Mouse (Mus musculus) heart, embryonic 14.5 days (tissue): ENCODE results near the gene 1110017D15Rik. TPM values are rescaled to one million over a fixed set of nuclear protein-coding genes. Genes with fewer than 3 reads are reported as not detected.

Experiments
- ATAC-seq: fragments of 200-750 bp; cut with Nextera tagmentation; 2 replicates; pipeline ENCODE4 v1.8.0; 2017; ENCODE audit warnings: low read depth, moderate TSS enrichment; ENCODE audit not compliant: insufficient number of reproducible peaks, insufficient read depth, low FRiP score
- H3K27ac ChIP-seq, 2 experiments: fragments of 200-500 bp in 1 of 2; fragments of 300-500 bp in 1 of 2; sonication (generic) in 1 of 2; replicated peaks in 1 of 2; 2 replicates each; pipeline ENCODE4 v1.5.1; 2012 to 2014; ENCODE audit warnings: low read depth in 2 of 2, low read length in 2 of 2, control low read depth in 1 of 2, mild to moderate bottlenecking in 1 of 2, mixed read lengths in 1 of 2; ENCODE audit not compliant: control insufficient read depth in 1 of 2, insufficient read depth in 1 of 2
- H3K27me3 ChIP-seq: fragments of 300-500 bp; sonication (generic); 2 replicates; pipeline ENCODE4 v1.6.1; 2014; ENCODE audit warnings: mild to moderate bottlenecking, low read length, control low read depth; ENCODE audit not compliant: control insufficient read depth, insufficient read depth
- H3K36me3 ChIP-seq: fragments of 300-500 bp; sonication (generic); 2 replicates; pipeline ENCODE4 v1.6.1; 2014; ENCODE audit warnings: mild to moderate bottlenecking, control low read depth, low read length, mixed read lengths; ENCODE audit not compliant: control insufficient read depth, insufficient read depth
- H3K4me1 ChIP-seq, 2 experiments: fragments of 200-500 bp in 1 of 2; fragments of 300-500 bp in 1 of 2; sonication (generic) in 1 of 2; 2 replicates each; pipeline ENCODE4 v1.6.1; 2012 to 2014; ENCODE audit warnings: low read length in 2 of 2, control low read depth in 1 of 2, mixed read lengths in 1 of 2; ENCODE audit not compliant: control insufficient read depth in 2 of 2, insufficient read depth in 2 of 2
- H3K4me2 ChIP-seq: fragments of 300-500 bp; sonication (generic); 2 replicates; pipeline ENCODE4 v1.6.1; 2014; ENCODE audit warnings: mild to moderate bottlenecking, low read length
- H3K4me3 ChIP-seq, 2 experiments: fragments of 200-500 bp in 1 of 2; fragments of 300-500 bp in 1 of 2; sonication (generic) in 1 of 2; 2 replicates each; pipeline ENCODE4 v1.5.1; 2012 to 2014; ENCODE audit warnings: low read length in 2 of 2, mild to moderate bottlenecking in 2 of 2, control low read depth in 1 of 2, low read depth in 1 of 2, moderate library complexity in 1 of 2; ENCODE audit not compliant: control insufficient read depth in 1 of 2, insufficient read depth in 1 of 2
- H3K9ac ChIP-seq: fragments of 300-500 bp; sonication (generic); 2 replicates; pipeline ENCODE4 v1.6.1; 2014; ENCODE audit warnings: mild to moderate bottlenecking, low read length
- H3K9me3 ChIP-seq: fragments of 300-500 bp; sonication (generic); 2 replicates; pipeline ENCODE4 v1.6.1; 2016; ENCODE audit warnings: low read length, control low read depth; ENCODE audit not compliant: control insufficient read depth
- WGBS: fragments of 180-500 bp; shearing (Covaris S2); extraction: QIAGEN DNeasy Blood & Tissue Kit; methylation state at CpG from one replicate; pipeline ENCODE4 v1.1.7; 2014; 5-methylcytosine and 5-hydroxymethylcytosine counted together
- polyA plus RNA-seq: library from polyadenylated mRNA; unstranded; fragments of >200 nt; fragmentation: Nextera tagmentation; extraction: Ambion mirVana; gene quantifications from 2 replicates; pipeline ENCODE4 v1.2.1, GENCODE M21; 2014

Gene 1110017D15Rik
- polyA plus RNA-seq, 1 experiment from 2014 or later: 0.30 TPM

DNA sequence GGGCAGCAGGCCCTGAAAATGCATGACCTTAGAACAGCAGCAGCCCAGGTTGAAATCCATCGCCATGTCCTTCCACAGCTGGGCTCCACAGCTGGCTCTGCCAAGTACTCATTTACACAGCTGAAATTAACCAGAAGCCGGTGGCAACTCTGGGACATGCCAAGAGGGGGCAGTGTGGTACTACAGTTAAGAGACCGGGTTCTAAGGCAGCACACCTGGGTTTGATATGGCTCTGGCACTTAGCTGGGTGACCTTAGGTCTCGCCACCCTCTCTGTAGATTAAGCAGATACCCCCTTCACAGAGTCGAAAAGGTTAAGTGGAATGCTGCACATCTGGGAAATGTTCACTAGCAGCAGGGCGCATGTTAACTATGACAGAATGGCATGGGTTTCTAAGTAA, 35.4 kb upstream of the 1110017D15Rik start:
- Histone ChIP-seq H3K27me3 (no peaks in the 10 kb centered on the region), H3K9me3 (no peaks in the 10 kb centered on the region), H3K27ac (no peak overlapping the region), H3K9ac (no peak overlapping the region), H3K4me2 (no peak overlapping the region), H3K4me3 (no peak overlapping the region), H3K4me1 (peaks cover 0 to 11% of the 10 kb centered on the region in 2 experiments; a peak in 2 of 4 replicates), H3K36me3 (no peaks in the 10 kb centered on the region)
- ATAC-seq: no peak
- WGBS: 31% methylated on average over 6 of the region's 6 CpGs

DNA sequence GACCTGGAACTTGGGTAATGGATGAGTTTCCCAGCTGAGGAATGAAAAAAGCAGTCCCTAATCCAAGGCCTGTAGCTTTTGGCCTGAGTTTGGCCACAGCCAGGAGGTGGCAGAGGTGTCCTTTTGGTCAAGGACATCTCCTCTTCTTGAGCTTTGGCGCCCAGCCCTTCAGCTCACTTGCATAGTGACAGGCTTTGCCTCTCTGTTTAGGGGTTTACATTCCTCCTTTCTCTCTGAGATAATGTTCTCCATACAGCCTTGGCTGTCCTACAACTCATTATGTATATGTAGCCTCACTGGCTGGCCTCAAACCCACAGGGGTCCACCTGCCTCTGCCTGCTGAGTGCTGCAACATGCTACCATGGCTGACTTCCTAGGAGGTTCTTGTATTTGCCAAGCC, 30.0 kb upstream of the 1110017D15Rik start:
- no peaks in the 10 kb centered on the region for H3K9me3 ChIP-seq
- H3K27me3 ChIP-seq: no peaks in the 10 kb centered on the region

DNA sequence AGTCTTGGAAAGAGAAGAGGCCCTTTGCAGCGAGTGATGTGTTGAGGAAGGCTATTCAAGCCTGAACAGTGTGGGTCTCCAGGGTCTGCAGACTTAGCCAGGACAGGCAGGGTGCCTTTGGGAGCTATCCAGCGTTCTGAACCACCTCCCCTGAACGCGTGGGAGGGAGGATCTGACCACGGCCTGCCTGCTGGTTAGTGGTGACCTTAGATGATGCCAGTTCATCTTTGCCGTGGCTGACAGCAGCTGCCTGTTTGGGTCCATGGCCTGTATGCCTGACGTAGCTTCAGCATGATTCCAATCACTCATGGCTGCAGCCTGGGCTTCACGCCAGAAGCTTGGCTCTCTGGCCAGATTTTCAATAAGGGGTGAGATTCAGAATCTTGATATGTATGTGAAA, 28.9 kb upstream of the 1110017D15Rik start:
- Histone ChIP-seq H3K27me3 (no peaks in the 10 kb centered on the region), H3K9me3 (no peaks in the 10 kb centered on the region), H3K27ac (no peak overlapping the region), H3K4me3 (no peak overlapping the region), H3K36me3 (no peaks in the 10 kb centered on the region), H3K4me1 (no peaks in the 10 kb centered on the region), H3K4me2 (no peak overlapping the region), H3K9ac (no peak overlapping the region)
- 18% methylated on average over 8 of the region's 8 CpGs for WGBS
- no peak for ATAC-seq

More for the DNA sequence above, 30.0 kb upstream of the 1110017D15Rik start:
- Histone ChIP-seq H3K4me2 (no peak overlapping the region), H3K4me1 (no peaks in the 10 kb centered on the region), H3K27ac (no peak overlapping the region), H3K9ac (no peak overlapping the region), H3K36me3 (no peaks in the 10 kb centered on the region), H3K4me3 (no peak overlapping the region)
- WGBS: 63% methylated on average over 1 of the region's 1 CpGs
- ATAC-seq: no peak

DNA sequence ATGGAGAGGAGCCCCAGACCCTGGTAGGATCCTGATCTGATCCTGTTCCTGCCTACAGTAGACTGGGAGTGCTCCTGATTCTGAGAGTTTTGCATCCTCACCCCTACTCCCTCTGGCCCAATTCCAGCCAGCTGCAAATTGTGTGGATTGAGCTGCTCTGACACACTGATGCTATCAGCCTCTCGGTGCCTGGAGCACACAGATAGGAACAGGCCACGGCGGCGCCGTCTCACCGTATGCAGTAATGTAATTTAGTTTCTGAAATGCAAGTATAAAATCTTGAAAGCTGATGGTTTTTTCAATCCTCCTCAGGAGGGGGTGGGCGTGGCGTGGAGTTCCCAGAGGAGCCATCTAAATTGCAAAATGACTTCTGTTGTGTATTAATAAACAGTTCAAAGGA, 25.0 kb upstream of the 1110017D15Rik start:
- Histone ChIP-seq H3K4me2 (no peak overlapping the region), H3K36me3 (no peaks in the 10 kb centered on the region), H3K4me3 (no peak overlapping the region), H3K27ac (no peak overlapping the region), H3K9ac (no peak overlapping the region), H3K27me3 (no peaks in the 10 kb centered on the region), H3K4me1 (no peaks in the 10 kb centered on the region), H3K9me3 (no peaks in the 10 kb centered on the region)
- whole genome bisulfite sequencing: 74% methylated on average over 8 of the region's 8 CpGs
- no peak for ATAC-seq

DNA sequence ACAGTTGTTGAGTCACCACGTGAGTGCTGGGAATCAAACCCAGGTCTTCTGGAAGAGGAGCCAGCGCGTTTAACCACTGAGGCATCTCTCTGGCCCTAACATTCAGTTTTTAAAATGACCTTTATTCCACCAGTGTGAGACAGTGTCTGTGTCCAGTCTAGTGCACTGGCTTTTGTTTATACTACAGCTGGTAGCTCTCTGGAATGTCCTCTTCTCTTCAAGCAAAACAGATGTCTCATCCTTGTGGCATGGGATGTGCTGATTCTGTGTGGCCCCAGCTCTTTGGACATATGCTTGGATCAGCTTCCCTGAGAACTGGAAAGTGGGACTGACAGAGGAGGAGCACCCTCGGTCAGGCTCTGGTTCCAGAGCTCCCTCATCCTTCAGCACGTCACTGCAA, 17.7 kb upstream of the 1110017D15Rik start:
- Histone ChIP-seq H3K4me2 (no peak overlapping the region), H3K4me1 (no peaks in the 10 kb centered on the region), H3K9me3 (no peaks in the 10 kb centered on the region), H3K36me3 (no peaks in the 10 kb centered on the region), H3K4me3 (no peak overlapping the region), H3K9ac (no peak overlapping the region), H3K27me3 (0 out of 2 replicates have a peak, but pooled peaks cover 4% of the 10 kb centered on the region), H3K27ac (no peak overlapping the region)
- ATAC-seq: no peak
- 62% methylated on average over 5 of the region's 5 CpGs for WGBS

DNA sequence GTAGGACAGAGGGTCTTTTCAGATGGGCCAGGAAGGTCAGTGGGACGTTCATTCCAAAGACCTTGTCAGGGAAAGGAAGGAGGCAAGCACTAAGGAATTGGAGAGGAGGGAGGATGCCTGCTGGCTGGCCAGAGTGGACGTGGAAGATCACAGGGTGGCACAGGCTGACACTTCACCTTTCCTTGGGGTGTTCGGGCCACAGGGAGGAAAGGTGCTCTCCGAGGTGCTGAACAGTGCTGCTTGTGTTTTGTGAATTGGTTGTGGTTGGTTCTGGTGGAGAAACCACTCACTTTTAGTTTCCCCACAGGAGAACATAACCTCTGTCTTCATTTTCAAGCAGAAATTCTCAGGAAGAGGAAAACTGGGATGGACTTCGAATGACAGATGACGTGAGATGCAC, 15.3 kb upstream of the 1110017D15Rik start:
- no peak overlapping the region for H3K4me3 ChIP-seq
- 16% methylated on average over 6 of the region's 6 CpGs for whole genome bisulfite sequencing
- no peak overlapping the region for H3K9ac ChIP-seq

DNA sequence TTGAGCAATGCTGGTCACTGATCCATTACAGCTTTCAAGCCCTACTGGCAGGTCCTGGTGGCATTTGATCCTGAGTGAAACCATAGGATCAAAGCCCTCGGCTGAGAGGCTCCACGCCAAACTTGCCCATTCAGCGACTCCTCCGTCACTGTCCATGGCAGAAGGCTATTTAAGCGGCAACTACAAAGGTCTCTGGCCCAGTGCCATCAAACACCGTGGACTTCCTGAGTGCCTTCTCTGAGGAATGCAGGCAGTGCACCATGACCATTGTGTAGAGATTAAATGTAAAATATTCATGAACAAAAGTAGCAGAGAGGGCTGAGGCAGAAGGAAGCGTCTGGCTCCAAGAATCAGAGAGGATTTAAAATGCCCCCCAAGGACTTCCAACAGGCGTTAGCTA, 10.9 kb upstream of the 1110017D15Rik start:
- H3K9ac ChIP-seq: no peak overlapping the region
- H3K9me3 ChIP-seq: no peaks in the 10 kb centered on the region
- 0 out of 2 replicates have a peak, but pooled peaks cover 11% of the 10 kb centered on the region for H3K27me3 ChIP-seq
- no peak for ATAC-seq
- H3K4me1 ChIP-seq: peaks cover 5 to 10% of the 10 kb centered on the region in 2 experiments; a peak in 3 of 4 replicates
- H3K4me3 ChIP-seq: no peak overlapping the region
- H3K27ac ChIP-seq: no peak overlapping the region
- H3K36me3 ChIP-seq: no peaks in the 10 kb centered on the region
- 0 out of 2 replicates have a peak overlapping the region, but pooled peaks have one; percentile 0 for H3K4me2 ChIP-seq
- 18% methylated on average over 8 of the region's 8 CpGs for WGBS

More for the DNA sequence above, 15.3 kb upstream of the 1110017D15Rik start:
- Histone ChIP-seq H3K9me3 (no peaks in the 10 kb centered on the region), H3K4me1 (peaks cover 5 to 10% of the 10 kb centered on the region in 2 experiments; a peak in 3 of 4 replicates), H3K36me3 (no peaks in the 10 kb centered on the region), H3K27ac (no peak overlapping the region), H3K4me2 (no peak overlapping the region), H3K27me3 (0 out of 2 replicates have a peak, but pooled peaks cover 4% of the 10 kb centered on the region)
- ATAC-seq: no peak

DNA sequence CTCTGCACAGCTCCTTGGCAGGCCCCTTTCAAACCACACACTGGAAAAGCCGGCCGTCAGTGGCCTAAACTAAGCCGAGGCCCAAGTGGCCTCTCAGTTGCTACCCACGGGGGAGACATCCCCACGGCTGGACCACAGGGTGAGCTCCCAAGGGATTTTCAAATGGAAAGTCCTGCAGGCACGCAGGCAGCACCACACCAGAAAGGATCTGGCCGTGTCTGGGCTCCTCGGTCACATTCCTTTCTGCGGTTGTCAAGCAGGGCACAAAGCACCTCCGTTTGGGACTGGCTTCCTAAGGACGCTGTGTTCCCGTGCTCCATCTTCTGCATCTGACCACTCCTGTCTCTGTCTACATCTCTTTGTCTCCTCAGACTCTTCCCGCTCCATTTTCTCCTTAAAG, 9.9 kb upstream of the 1110017D15Rik start:
- WGBS: 37% methylated on average over 13 of the region's 13 CpGs
- Histone ChIP-seq H3K9ac (no peak overlapping the region), H3K27ac (no peak overlapping the region), H3K4me2 (no peak overlapping the region), H3K36me3 (no peaks in the 10 kb centered on the region), H3K4me3 (no peak overlapping the region), H3K27me3 (0 out of 2 replicates have a peak, but pooled peaks cover 10% of the 10 kb centered on the region), H3K4me1 (peaks cover 5 to 10% of the 10 kb centered on the region in 2 experiments; a peak in 3 of 4 replicates), H3K9me3 (no peaks in the 10 kb centered on the region)
- ATAC-seq: no peak
